Mouse (Mus musculus) ovary, postnatal 10 days (tissue): ENCODE results near the gene Arg2.

Experiments used
- DNase-seq: peaks from one replicate; pipeline ENCODE4 v3.0.0; 2022; ENCODE audit warnings: low spot score

Arg2 gene

DNA sequence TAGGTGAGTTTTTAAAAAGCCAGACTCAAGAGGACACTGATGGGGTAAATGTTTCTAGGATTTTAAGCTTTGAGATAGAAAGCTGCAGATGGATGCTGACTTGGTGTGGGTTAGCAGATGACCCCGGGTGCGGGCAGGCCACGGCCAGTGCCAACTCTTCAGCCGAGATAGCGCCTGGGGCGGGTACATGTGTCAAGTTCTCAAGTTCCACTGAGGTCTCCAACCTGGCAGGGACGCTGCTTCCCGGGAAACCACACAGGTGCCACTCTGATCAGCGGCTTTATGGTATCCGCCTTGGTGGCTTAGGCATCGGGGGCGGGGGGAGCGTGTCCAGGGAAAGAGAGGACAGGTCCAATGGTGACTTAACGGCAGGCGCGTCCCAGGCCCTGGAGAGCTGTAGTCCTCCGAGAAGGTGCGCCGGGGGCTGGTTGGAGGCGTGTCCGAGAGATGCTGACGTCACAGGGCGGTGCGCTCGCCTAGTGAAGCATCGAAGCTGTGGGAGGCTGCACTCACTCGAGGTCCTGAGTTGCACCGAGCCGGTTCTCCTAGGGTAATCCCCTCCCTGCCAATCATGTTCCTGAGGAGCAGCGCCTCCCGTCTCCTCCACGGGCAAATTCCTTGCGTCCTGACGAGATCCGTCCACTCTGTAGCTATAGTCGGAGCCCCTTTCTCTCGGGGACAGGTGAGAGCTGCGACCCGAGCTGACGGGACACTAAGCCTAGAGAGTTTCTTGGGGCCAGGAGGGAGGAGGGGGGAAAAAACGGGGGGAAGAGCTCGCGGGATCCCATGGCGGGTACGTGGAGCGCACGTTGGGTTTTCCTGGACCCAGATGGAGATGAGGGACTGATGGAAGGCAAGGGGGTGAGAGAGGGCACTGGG is at the start of gene Arg2:
Arg2 (plus strand) TSS at position 479 of the 879 bp plus-strand sequence.
- peak; percentile 27 for DNase-seq

GRCm38 (mm10) chr12:79089182-79089812 is 41.3 kb upstream of the Arg2 start, which contains the start of gene Pigh:
Pigh (minus strand) TSS chr12:79089651.
- DNase-seq = peak; percentile 64

GRCm38 (mm10) chr12:79092569-79092968 is 38.0 kb upstream of the Arg2 start:
- DNase-seq = no peak

GRCm38 (mm10) chr12:79097106-79097752 is 33.3 kb upstream of the Arg2 start:
- DNase-seq = no peak

DNA sequence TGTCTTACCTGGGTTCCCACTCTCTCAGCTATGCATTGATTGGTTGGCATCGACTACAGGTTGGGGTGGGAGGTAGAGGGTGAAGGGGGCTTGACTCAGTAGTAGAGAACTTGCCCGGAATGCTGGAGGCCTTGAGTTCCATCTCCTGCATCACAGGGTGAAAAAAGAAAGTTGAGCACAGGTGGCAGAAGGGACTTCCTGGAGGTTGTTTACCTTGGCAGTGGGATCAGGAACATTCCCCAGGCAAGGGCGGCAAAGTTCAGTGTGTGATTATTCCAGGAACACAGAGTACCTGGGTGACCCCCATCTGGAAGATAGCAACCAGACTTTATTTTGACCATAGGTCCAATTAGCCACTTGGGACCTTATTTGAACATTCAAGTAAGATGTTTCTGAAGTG is 26.8 kb upstream of the Arg2 start:
- no peak for DNase-seq

- no peak for DNase-seq
These were observed 26.0 kb upstream of the Arg2 start for GRCm38 (mm10) chr12:79104544-79104943.

DNA sequence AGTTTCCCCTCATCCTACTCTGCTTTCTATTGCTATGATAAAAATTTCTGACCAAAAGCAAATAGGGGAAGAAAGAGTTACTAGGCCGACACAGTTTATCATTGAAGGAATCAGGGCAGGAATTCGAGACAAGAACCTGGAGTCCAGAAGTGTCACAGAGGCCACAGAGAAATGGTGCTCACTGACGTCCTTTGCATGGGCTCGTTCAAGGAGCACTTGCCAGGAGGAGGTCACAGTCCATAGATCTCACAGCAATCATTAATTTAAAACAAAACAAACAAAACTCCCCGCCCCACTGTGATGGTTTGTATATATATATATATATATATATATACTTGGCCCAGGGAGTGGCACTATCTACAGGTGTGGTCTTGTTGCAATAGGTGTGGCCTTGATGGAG is 25.3 kb upstream of the Arg2 start:
- DNase-seq = no peak

- DNase-seq = no peak
These were observed 11.6 kb upstream of the Arg2 start for GRCm38 (mm10) chr12:79118991-79119390.

- DNase-seq = no peak
These were observed 7.8 kb upstream of the Arg2 start for GRCm38 (mm10) chr12:79122820-79123219.

DNA sequence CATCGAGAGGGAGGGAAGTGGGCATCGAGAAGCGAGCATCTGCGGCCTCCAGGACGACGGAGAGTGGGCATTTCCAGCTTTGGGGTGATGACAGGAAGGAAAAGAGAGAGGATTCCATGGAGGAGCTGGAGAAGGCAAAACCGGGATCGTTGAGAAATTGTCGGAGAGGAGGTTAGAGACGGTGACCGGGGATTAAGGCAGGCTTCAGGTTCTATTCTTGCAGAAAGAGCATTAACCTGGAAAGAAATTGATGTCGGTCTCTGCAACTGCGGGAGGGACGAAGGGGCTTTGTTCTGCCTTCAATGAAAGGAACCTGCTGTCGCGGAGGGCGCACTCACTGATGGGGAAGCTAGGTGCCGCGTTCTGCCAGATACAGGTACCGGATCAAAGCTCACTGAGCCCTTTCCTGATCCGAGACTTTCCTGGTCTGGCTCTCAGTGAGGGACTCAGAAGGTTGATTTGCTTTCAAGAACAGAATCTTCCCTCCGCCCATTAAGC is 650 bp downstream of the Arg2 start:
- DNase-seq = no peak

DNA sequence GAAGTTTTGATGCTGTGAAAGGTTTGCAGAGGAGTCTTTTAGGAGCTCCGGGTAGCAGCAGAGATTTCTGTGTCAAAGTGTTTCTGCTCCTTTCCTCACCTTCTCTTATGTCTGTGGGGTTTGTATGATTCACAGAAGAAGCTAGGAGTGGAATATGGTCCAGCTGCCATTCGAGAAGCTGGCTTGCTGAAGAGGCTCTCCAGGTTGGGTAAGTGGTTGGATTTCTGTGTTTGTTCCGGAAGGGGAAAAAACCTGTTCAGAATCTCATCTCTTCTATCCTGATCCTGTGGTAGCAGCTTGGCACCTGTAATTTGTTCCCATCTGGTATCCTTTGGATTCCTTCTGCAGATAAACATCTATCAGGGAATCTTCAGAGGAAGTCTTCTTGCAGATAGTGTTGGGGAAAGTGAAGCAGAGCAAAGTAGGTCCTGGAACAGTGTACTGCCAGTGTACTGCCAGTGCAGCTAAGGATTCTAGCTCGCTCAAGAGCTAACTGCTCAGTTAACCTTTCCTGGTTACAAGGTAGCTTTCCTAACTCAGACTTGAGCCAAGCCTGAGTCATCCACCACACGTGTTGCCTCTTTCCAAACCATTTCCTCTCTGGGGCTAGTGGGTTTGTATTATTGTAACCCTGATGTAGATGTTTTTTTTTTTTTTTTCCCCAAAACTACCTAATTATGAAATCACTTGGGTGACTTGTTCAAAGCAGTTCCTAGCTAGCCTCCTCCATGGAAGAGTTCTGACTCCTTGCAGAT is 1.3 kb downstream of the Arg2 start:
- no peak for DNase-seq

GRCm38 (mm10) chr12:79134676-79135075 is 4.1 kb downstream of the Arg2 start:
- no peak for DNase-seq

DNA sequence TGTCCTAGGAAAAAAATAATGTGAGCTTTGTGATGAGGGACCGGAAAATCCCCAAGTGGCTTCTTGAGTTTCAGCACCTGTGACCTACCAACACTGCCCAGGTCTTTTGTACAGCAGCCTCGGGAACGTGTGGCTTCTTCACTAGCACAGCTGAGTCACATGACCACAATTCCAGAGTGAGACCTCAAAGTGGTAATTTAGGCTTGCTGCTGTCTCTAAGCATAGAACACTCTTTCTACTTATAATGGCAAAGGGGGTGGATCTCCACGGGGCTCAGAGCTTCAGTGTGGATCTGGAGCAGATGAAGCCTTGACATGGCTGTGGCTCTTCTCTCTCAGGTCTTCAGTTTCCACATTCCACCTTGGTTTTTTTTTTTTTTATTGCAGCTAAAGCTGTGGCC is 4.5 kb downstream of the Arg2 start:
- no peak for DNase-seq

DNA sequence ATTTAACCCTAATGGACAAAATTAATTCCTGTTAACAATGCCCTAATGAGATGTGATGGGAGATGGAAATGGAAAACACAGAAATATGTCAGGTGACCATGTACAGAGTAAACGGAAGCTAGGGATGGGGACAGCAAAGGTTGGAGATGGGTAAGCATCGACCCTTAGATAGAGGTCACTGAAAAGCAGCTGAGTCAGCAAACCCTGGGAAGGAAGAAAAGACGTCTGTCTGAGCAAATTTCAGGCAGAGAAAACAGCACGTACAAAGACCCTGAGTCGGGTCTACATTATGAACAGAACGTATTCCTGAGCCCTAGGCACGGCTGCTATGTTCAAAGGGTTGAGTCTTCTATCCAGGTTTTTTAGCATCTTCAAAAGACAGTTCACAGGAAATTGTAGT is 6.4 kb downstream of the Arg2 start:
- no peak for DNase-seq

- no peak for DNase-seq
These were observed 8.4 kb downstream of the Arg2 start for GRCm38 (mm10) chr12:79138999-79139398.

GRCm38 (mm10) chr12:79139417-79139816 is 8.8 kb downstream of the Arg2 start:
- no peak for DNase-seq

DNA sequence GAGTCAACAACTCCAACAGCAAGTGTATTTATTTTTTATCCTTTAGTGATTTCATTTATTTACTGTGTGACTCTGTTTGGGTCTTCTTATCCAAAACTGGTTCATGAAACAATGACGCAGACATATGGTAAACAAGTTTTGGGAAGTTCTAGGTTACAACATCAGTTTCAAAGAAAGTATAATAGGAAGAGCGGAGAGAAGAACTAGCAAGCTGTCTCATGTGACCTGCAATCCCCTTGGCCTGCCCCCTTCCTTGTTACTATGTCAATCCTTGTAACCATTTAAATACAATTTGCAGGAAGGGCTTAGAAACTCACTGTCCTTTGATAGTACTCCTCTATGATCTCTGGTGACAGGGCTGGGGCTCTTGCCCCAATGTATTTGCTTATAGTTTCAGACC is 10.2 kb downstream of the Arg2 start:
- no peak for DNase-seq

DNA sequence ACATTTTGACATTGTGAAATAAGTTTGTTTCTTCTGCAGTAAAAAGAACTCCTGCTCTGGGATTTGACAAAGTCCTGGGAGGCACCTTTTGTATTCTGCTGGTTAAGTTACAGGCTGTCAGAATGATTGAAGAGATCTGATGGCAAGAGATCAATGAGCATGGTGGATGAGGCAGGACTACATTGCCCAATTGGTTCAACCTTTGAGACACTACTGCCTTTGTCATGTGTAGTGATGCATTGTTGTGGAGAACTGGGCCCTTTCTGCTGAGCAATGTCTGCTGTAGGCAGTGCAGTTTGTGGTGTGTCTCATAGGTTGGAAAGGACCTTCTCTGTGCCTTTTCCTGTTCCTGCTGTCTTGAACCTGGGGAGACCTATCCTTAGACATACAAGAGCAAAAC is 10.8 kb downstream of the Arg2 start:
- DNase-seq = no peak

- DNase-seq = no peak
These were observed 19.1 kb downstream of the Arg2 start for GRCm38 (mm10) chr12:79149653-79150052.

DNA sequence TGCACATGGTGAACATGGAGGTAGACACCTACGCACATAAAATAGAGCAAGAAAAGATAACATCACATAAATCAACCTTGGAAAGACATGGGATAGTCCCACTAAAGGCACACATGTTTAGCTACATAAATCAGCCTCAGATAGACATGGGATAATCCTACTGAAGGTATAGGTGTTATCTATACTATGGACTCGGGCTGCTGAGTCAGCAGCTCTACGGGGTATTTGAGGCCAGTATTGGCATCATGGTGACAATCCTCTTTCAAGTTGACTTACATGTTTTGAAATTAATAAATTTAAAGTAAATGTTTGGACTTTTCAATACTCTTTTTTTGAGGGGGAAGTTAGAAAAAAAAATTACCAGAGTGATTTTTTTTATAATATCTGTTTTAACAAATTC is 32.3 kb downstream of the Arg2 start:
- DNase-seq = no peak

DNA sequence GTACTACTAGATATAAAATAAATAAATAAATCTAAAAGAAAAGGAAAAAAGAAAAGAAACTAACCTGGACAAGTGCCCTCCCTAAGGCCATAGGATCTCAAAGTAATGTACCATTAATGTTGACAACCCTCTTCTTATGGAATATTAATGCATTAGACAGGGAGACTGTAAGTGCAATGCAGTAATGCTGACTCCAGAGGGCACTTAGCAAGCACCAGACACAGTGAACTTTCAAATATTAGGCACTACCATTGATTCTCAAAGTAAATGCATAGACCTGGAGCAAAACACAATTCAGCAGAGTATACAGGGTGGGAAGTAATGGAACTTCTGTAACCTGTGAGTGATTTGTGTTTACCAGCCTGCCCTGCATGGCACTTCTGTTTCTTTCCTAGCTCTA is 38.6 kb downstream of the Arg2 start:
- no peak for DNase-seq

DNA sequence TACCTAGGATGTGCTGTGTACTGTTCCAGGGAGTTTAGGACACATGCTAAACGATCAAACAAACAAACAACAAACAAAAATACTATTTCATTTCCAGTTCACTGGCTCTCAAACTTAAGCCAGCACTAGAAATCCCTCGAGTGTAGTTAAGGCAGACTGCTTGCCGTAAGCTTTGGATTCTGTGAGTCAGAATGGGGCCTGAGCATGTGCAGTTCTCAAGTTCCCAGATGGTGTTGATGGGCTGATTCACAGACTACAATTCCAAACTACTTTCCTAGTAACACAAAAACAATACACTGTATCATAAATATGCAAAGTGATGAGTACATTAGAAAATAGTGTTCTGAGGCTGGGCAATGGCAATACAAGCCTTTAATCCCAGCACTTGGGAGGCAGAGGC is 39.8 kb downstream of the Arg2 start:
- no peak for DNase-seq
